Mouse (Mus musculus) small intestine, adult 2 months (tissue): Measurements from ENCODE around the gene Cldn16.

Experiments used
- CTCF ChIP-seq: fragments of 200-500 bp; IDR thresholded peaks from 2 replicates; pipeline ENCODE4 v1.5.1; 2012; ENCODE audit warnings: low read depth, mild to moderate bottlenecking, control low read depth, inconsistent platforms, low read length, moderate library complexity, mixed read lengths; ENCODE audit not compliant: insufficient replicate concordance, insufficient read length; ENCODE audit errors: extremely low read depth
- POLR2A ChIP-seq: fragments of 200-500 bp; IDR thresholded peaks from 2 replicates; pipeline ENCODE4 v1.6.1; 2012; ENCODE audit warnings: low read depth, mild to moderate bottlenecking, control low read depth, inconsistent platforms, low read length, moderate library complexity

- TF ChIP-seq CTCF = no peak
- no peak for TF ChIP-seq POLR2A
Measured at GRCm38 (mm10) chr16:26525832-26526231, 62.9 kb downstream of the Cldn16 start.
